Mouse (Mus musculus) liver, postnatal 0 days (tissue): ENCODE data around the gene Map2k5. TPM values are rescaled to one million over a fixed set of nuclear protein-coding genes. Genes with fewer than 3 reads are reported as not detected.

Experiments
- ATAC-seq: fragments of 200-750 bp; cut with Nextera tagmentation; 2 replicates; pipeline ENCODE4 v1.8.0; 2017; ENCODE audit warnings: mild to moderate bottlenecking, moderate library complexity
- DNase-seq: peaks from one replicate; pipeline ENCODE4 v3.0.0-alpha.2; 2016
- H3K27ac ChIP-seq: fragments of 300-500 bp; sonication (generic); 2 replicates; pipeline ENCODE4 v1.5.1; 2014; ENCODE audit warnings: antibody characterized with exemption, moderate library complexity, mild to moderate bottlenecking, low read depth
- H3K27me3 ChIP-seq: fragments of 300-500 bp; sonication (generic); 2 replicates; pipeline ENCODE4 v1.6.1; 2014; ENCODE audit warnings: low read length, control low read depth, mixed read lengths; ENCODE audit not compliant: insufficient read depth
- H3K36me3 ChIP-seq: fragments of 300-500 bp; sonication (generic); replicated peaks from 2 replicates; pipeline ENCODE4 v1.6.1; 2014; ENCODE audit warnings: mild to moderate bottlenecking, control low read depth, low read length, moderate library complexity, mixed read lengths; ENCODE audit not compliant: insufficient read depth
- H3K4me1 ChIP-seq: fragments of 300-500 bp; sonication (generic); 2 replicates; pipeline ENCODE4 v1.6.1; 2014; ENCODE audit warnings: antibody characterized with exemption, mild to moderate bottlenecking, control low read depth; ENCODE audit not compliant: insufficient read depth
- H3K4me2 ChIP-seq: fragments of 300-500 bp; sonication (generic); 2 replicates; pipeline ENCODE4 v1.6.1; 2014; ENCODE audit warnings: low read depth, mild to moderate bottlenecking, low read length, moderate library complexity, mixed read lengths
- H3K4me3 ChIP-seq: fragments of 300-500 bp; sonication (generic); 2 replicates; pipeline ENCODE4 v1.5.1; 2014; ENCODE audit warnings: low read depth, low read length
- H3K9ac ChIP-seq: fragments of 300-500 bp; sonication (generic); replicated peaks from 2 replicates; pipeline ENCODE4 v1.6.1; 2014; ENCODE audit warnings: mild to moderate bottlenecking, moderate library complexity
- H3K9me3 ChIP-seq: fragments of 300-500 bp; sonication (generic); 2 replicates; pipeline ENCODE4 v1.6.1; 2016; ENCODE audit warnings: mild to moderate bottlenecking, control low read depth, low read length, mixed read lengths
- CTCF ChIP-seq: sonication (generic); IDR thresholded peaks from 2 replicates; pipeline ENCODE4 v1.5.1; 2016; ENCODE audit warnings: antibody characterized with exemption, low read depth
- EP300 ChIP-seq: IDR thresholded peaks from 2 replicates; pipeline ENCODE4 v1.6.1; 2016; ENCODE audit warnings: antibody characterized with exemption, low read depth, mild to moderate bottlenecking
- WGBS: fragments of 180-500 bp; shearing (Covaris S2); extraction: QIAGEN DNeasy Blood & Tissue Kit; methylation state at CpG from one replicate; pipeline ENCODE4 v1.1.7; 2014; ENCODE audit not compliant: insufficient replicate concordance; 5-methylcytosine and 5-hydroxymethylcytosine counted together
- polyA plus RNA-seq: library from polyadenylated mRNA; unstranded; fragments of >200 nt; fragmentation: Nextera tagmentation; extraction: Ambion mirVana; gene quantifications from 2 replicates; pipeline ENCODE4 v1.2.1, GENCODE M21; 2015

The Map2k5 gene
- polyA plus RNA-seq = 9.1 and 10.3 TPM in 2 replicates

DNA sequence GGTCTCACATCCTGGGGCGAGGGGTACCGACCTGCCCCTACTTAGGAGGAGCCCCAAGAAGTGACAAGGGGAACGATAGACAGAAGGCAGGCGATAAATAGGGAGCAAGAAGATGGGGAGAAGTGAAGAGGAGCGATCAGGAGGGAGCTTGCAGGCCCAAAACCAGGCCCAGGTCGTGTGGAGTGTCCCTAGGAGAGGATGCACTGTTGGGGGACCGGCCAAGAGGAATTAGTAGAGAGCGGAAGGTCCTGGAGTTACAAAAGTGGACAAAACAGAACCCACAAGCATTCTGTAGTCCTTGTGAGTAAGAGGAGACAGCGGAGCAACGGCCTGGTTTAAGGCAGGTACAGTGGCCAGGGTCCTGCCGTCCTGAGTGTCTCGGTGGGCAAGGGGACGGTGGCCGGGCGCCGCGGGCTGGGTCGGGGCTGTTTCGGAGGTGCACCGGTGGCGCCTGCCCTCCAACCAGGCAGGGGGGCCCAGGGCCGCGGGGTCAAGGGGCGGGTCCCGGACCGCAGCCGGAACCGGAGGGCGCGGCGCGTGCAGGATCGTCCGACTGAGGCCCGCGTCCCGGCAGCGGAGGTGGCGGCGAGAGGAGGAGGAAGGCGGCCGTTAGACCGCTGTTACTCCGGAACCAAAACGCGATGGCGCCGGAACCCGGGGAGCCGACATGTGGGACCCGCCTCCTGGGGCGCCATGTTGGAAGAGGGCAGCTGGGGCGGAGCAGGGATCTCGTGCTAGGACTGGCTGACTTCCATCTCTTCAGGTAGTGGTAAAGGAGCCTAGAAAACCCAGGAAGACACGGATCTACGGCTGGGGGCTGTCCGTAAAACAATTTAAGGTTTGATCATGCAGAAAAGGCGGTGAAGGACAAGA is at the start of gene Map2k5:
Gene Map2k5, minus strand, starts transcription at position 633 of the 873 bp plus-strand sequence.
- DNase-seq = peak; percentile 92
- Histone ChIP-seq H3K9ac (peak within 1 kb of the TSS; percentile 77), H3K27ac (peak within 1 kb of the TSS; percentile 85), H3K27me3 (no peaks in the 10 kb centered on the region), H3K9me3 (no peaks in the 10 kb centered on the region), H3K36me3 (no peaks in the 10 kb centered on the region), H3K4me1 (peaks cover 22% of the 10 kb centered on the region), H3K4me2 (peak within 1 kb of the TSS; percentile 88), H3K4me3 (peak within 1 kb of the TSS; percentile 66)
- ATAC-seq = peak; percentile 96
- TF ChIP-seq EP300 = no peak
- TF ChIP-seq CTCF = no peak
- under 1% methylated on average over 53 of the region's 58 CpGs for WGBS

- H3K4me1 ChIP-seq = no peaks in the 10 kb centered on the region
- H3K27me3 ChIP-seq = no peaks in the 10 kb centered on the region
- peak; percentile 20 for TF ChIP-seq CTCF
- TF ChIP-seq EP300 = no peak
- no peak overlapping the region for H3K4me3 ChIP-seq
- H3K4me2 ChIP-seq = no peak overlapping the region
- no peak overlapping the region for H3K27ac ChIP-seq
- H3K9me3 ChIP-seq = no peaks in the 10 kb centered on the region
- 50% methylated on average over 9 of the region's 9 CpGs for WGBS
- no peak overlapping the region for H3K9ac ChIP-seq
- H3K36me3 ChIP-seq = no peaks in the 10 kb centered on the region
- no peak for DNase-seq
- no peak for ATAC-seq
Measured at GRCm38 (mm10) chr9:63421096-63421736, 43.5 kb upstream of the Map2k5 start.

DNA sequence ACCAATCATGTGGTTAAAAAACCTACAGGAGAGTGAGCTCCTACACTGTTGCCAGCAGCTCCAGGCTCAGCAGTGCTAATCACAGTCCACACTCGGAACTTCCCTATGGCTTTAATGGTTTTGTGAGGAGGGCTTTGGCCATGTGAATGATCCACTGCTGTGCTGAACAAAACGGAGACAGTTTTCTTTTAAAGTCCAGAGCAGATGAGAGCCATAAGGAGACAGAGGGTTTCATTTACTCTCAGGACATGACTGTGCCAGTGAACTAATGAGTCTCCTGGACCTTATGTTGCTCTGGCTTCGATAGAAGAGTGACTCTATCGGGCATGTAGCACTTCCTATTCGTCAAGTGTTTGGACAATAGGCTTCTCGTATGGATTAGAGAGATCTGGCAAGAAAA is 42.7 kb upstream of the Map2k5 start:
- ATAC-seq (no peak), DNase-seq (no peak)
- Histone ChIP-seq H3K27me3 (no peaks in the 10 kb centered on the region), H3K9ac (no peak overlapping the region), H3K4me2 (no peak overlapping the region), H3K9me3 (no peaks in the 10 kb centered on the region), H3K27ac (no peak overlapping the region), H3K4me3 (no peak overlapping the region), H3K4me1 (no peaks in the 10 kb centered on the region), H3K36me3 (no peaks in the 10 kb centered on the region)
- TF ChIP-seq CTCF (no peak), EP300 (no peak)
- WGBS = 65% methylated on average over 6 of the region's 6 CpGs

GRCm38 (mm10) chr9:63400176-63400575 is 22.5 kb upstream of the Map2k5 start:
- TF ChIP-seq EP300 = no peak
- TF ChIP-seq CTCF = no peak
- WGBS = 89% methylated on average over 1 of the region's 1 CpGs
- DNase-seq (no peak), ATAC-seq (no peak)
- Histone ChIP-seq H3K4me1 (peaks cover 4% of the 10 kb centered on the region), H3K9me3 (no peaks in the 10 kb centered on the region), H3K4me2 (no peak overlapping the region), H3K4me3 (no peak overlapping the region), H3K36me3 (no peaks in the 10 kb centered on the region), H3K9ac (no peak overlapping the region), H3K27ac (no peak overlapping the region), H3K27me3 (no peaks in the 10 kb centered on the region)

GRCm38 (mm10) chr9:63399463-63399815 is 21.7 kb upstream of the Map2k5 start:
- Histone ChIP-seq H3K4me3 (peak overlapping the region; percentile 77), H3K4me1 (peaks cover 4% of the 10 kb centered on the region), H3K9me3 (no peaks in the 10 kb centered on the region), H3K36me3 (no peaks in the 10 kb centered on the region), H3K27ac (peak overlapping the region; percentile 92), H3K9ac (peak overlapping the region; percentile 77), H3K4me2 (peak overlapping the region; percentile 98), H3K27me3 (no peaks in the 10 kb centered on the region)
- ATAC-seq (peak; percentile 71), DNase-seq (no peak)
- WGBS = 7% methylated on average over 8 of the region's 8 CpGs
- TF ChIP-seq CTCF = no peak
- no peak for TF ChIP-seq EP300

GRCm38 (mm10) chr9:63398611-63399462 is 21.1 kb upstream of the Map2k5 start, which contains the start of gene 2300009A05Rik:
TSS of gene 2300009A05Rik (minus strand) at chr9:63399246.
- H3K9ac ChIP-seq = peak within 1 kb of the TSS; percentile 77
- H3K4me1 ChIP-seq = peaks cover 4% of the 10 kb centered on the region
- H3K4me3 ChIP-seq = peak within 1 kb of the TSS; percentile 77
- H3K4me2 ChIP-seq = peak within 1 kb of the TSS; percentile 98
- no peaks in the 10 kb centered on the region for H3K36me3 ChIP-seq
- peak; percentile 12 for TF ChIP-seq CTCF
- TF ChIP-seq EP300 = no peak
- H3K27ac ChIP-seq = peak within 1 kb of the TSS; percentile 92
- H3K9me3 ChIP-seq = no peaks in the 10 kb centered on the region
- DNase-seq (peak; percentile 97), ATAC-seq (peak; percentile 99)
- under 1% methylated on average over 67 of the region's 74 CpGs for whole genome bisulfite sequencing
- no peaks in the 10 kb centered on the region for H3K27me3 ChIP-seq
